Mouse (Mus musculus) left cerebral cortex, postnatal 4 days (tissue): Measurements from ENCODE around the gene Ctsh. TPM values are rescaled to one million over a fixed set of nuclear protein-coding genes. Genes with fewer than 3 reads are reported as not detected.
A peak's percentile ranks its signal among the peaks of the same experiment; 100 is the strongest.

Experiments used
- DNase-seq: peaks from one replicate; pipeline ENCODE4 v3.0.0-alpha.2; 2022
- intact Hi-C: fragments of 180-260 bp; cut with DNase I; formaldehyde crosslinking; loops from one replicate; pipeline ENCODE4 v1.15.1; 2025
- total RNA-seq, 2 experiments: library from RNA; stranded (reverse); gene quantifications; 2 replicates each; pipeline ENCODE4 v1.2.3; 2021

The Ctsh gene
- total RNA-seq, 2 experiments from 2014 or later = 18.4 to 32.1 TPM

DNA sequence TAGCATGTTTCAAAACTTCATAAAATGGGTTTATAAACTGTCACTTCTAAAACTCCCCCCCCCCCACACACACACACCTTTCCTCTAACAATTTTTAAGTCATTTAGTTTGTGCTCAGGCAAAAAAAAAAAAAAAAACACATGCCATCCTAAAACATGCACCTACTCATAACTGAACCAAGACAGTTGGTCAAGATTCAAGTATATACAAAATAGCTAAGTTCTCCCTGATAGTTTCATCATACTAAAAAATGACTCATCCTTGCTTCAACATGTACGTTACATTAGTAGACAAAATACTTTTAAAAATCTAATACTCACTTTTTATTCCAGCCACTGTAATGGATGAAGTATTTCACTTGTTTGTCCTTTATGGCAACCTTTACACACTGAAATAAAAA lies 53.0 kb downstream of the Ctsh start:
- intact Hi-C loops = loop anchor here (10.0 kb wide), 1 partner anchor 1652 kb away; the partner anchor contains the start of gene Gm20537

DNA sequence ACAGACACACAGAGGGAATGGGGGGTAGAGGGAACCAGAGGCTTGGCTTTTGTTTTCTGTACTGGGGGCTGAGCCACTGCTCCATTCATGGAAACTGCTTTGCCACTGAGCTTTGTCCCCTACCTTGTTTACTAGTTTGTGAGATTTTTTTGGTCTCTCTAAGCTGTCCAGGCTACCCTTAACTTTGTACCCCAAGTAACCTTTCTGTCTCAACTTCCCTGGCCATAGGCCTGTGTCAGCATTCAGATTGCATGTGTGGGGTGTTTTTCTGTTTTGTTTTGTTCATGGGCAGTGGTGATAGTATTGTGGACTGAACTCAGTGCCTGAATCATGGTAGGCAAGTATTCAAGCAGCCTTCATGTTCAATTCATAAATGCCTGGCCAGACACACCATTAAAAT lies 54.3 kb downstream of the Ctsh start:
- intact Hi-C loops = loop anchor here (10.0 kb wide), 1 partner anchor 1653 kb away; the partner anchor contains the start of gene Gm20537
- no peak for DNase-seq

More for the DNA sequence above, 53.0 kb downstream of the Ctsh start:
- DNase-seq = no peak

DNA sequence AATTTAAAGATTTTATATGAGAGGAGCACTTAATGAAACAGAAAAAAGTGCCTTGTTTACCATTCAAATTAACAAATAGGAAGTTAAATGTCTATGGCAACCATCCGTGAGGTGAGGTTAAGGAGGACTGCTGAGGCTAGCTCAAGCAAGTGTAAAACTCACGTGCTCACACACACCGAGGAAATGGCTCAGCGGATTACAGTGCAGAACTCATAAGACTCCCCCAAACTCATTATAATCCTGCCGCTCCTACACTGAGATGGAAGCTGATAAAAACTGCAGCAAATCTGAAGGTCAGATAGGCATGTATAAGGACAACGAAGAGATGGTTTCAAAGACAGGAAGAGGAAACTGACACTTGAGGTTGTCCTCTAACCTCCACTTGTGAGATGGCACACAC lies 55.4 kb downstream of the Ctsh start:
- intact Hi-C loops = loop anchor here (10.0 kb wide), 1 partner anchor 1655 kb away; the partner anchor contains the start of gene Gm20537

DNA sequence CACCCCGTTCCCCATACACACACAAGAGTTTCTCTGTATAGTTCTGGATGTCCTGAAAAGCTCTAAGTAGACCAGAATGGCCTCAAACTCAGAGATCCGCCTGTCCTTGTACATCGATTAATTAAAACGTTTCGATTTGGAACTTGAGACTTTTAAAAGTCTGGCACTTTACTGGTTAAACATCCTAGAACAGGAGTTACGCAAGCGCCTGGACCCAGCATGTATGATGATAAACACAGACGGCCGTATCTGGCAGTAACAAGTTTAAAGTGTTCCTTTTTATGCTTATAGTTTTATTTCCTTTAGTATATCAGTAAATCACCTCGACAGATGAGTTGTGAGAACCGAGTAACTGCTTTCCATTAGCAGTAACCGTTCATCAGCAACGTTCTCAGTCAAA lies 59.2 kb downstream of the Ctsh start:
- no peak for DNase-seq
- intact Hi-C loops = no loop called here

More for the DNA sequence above, 55.4 kb downstream of the Ctsh start:
- no peak for DNase-seq

- intact Hi-C loops = no loop called here
Measured at GRCm38 (mm10) chr9:90113651-90114566, 60.0 kb downstream of the Ctsh start.

DNA sequence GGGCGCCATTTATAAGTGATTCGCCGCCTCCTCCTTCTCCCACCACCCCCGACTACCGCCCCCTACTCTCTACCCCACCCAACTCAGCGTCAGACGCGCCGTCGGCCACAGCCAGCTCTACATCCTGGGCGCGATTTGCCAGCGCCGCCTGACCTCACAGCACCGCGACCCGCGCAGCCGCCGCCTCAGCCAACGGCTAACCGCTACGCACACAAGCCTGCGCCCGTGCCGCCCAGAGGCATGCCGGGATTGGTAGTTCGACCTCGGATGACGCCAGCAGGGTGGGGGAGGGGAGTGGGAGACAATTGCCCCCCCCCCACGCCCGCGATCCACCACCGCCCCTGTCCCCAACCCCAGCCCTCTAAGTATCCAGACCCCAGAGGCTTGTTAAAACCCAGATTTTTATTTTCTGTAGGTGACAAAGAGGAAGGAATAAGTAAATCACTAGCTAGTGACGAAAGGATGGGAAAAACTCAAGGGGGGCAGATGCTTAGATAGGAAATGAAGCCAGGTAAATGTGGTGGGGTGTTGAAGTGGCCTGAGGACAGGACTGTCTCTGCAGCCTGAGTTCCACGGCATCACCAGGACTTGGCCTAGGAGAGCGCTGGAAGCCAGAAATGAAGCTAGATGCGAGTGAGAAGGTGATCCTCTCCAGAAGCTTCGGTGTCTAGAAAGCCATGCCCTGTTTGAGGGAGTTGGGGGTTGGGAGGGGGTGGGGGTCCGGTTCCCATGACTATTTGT lies 60.8 kb downstream of the Ctsh start, which contains the start of gene Morf4l1:
Morf4l1 (minus strand) TSS at position 208 of the 741 bp plus-strand sequence.
- DNase-seq = peak; percentile 99
- intact Hi-C loops = no loop called here

More at GRCm38 (mm10) chr9:90113651-90114566, 60.0 kb downstream of the Ctsh start:
- DNase-seq = peak; percentile 91

DNA sequence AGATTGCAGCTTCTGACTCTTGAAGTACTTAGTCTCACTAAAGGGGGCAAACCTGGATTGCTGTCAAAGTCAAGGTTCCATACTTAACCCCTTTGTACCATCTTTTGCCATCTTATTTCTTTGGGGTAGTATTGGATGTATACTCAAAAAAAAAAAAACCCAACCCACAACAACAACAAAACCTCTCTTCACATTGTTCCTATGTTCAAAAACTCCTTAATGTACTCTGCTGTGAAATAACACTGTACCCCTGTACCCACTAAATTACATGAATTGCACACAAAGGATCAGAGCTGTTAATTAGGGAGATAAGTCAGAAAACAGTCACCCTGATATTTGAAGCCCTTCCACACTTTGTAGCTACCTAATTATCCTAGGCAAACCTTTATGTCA lies 61.4 kb downstream of the Ctsh start:
- no peak for DNase-seq
- intact Hi-C loops = no loop called here

DNA sequence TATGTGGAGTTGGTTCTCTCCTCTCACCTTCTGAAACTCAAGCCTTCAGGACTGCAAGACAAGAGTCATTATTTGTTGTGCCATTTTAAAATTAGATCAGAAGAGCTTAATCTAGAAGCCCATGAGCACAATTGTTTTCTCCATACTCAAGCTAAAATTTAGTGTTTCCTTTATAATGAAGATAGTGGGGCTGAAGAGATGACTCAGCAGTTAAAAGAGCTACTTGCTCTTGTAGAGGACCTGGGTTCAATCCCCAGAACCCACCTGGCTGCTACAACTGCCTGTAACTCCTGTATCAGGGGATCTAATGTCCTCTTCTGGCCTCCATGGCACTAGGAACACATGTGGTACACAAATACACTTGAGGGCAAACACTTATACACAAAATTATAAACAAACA lies 63.3 kb downstream of the Ctsh start:
- DNase-seq = no peak
- intact Hi-C loops = no loop called here

- intact Hi-C loops = no loop called here
- no peak for DNase-seq
Measured at GRCm38 (mm10) chr9:90122246-90122740, 68.3 kb downstream of the Ctsh start.

- intact Hi-C loops = no loop called here
- no peak for DNase-seq
Measured at GRCm38 (mm10) chr9:90124156-90124872, 70.4 kb downstream of the Ctsh start.

- no peak for DNase-seq
- intact Hi-C loops = no loop called here
Measured at GRCm38 (mm10) chr9:90124873-90125245, 70.9 kb downstream of the Ctsh start.

Other genes with a start within 250 kb of the Ctsh start
- gene Rasgrf1, start 144.2 kb upstream of the Ctsh start, total RNA-seq = 10 to 100 TPM; 18.7 to 29.3 TPM
- gene Morf4l1, start 60.6 kb downstream of the Ctsh start, total RNA-seq = 100 to 1,000 TPM; 436 to 445 TPM
- 10 to 100 TPM in 1 of 2 experiments, 1 to 10 TPM in 1; 7.3 to 10.8 TPM for gene Adamts7, start 108.9 kb downstream of the Ctsh start, total RNA-seq
- 10 to 100 TPM; 16.8 to 21.9 TPM for gene Tbc1d2b, start 216.7 kb downstream of the Ctsh start, total RNA-seq